Mouse (Mus musculus): ENCODE measurements around the gene Rbm48.

The Rbm48 gene

GRCm38 (mm10) chr5:3546226-3546625 lies 50.2 kb downstream of the Rbm48 start:
- no peak for DNase-seq

GRCm38 (mm10) chr5:3544480-3544769 lies 52.0 kb downstream of the Rbm48 start:
- DNase-seq: no peak

GRCm38 (mm10) chr5:3543629-3544479 lies 52.5 kb downstream of the Rbm48 start, which contains the start of gene Fam133b:
Gene Fam133b (plus strand): TSS chr5:3543833.
- DNase-seq: peak; percentile 96

- DNase-seq: no peak
Observed at GRCm38 (mm10) chr5:3541871-3542270, 54.5 kb downstream of the Rbm48 start.

GRCm38 (mm10) chr5:3538505-3539472 lies 57.6 kb downstream of the Rbm48 start:
- no peak for DNase-seq

GRCm38 (mm10) chr5:3536592-3537212 lies 59.7 kb downstream of the Rbm48 start:
- DNase-seq: no peak

Measured in thymus, postnatal 25 days (tissue).